Mouse (Mus musculus): ENCODE measurements at regions not wholly inside any gene's neighbourhood (a gene's known extent, or its start where the extent isn't known, plus 50 kb on each side); places are given as distances from the start of the nearest gene placed in this dataset.

DNA sequence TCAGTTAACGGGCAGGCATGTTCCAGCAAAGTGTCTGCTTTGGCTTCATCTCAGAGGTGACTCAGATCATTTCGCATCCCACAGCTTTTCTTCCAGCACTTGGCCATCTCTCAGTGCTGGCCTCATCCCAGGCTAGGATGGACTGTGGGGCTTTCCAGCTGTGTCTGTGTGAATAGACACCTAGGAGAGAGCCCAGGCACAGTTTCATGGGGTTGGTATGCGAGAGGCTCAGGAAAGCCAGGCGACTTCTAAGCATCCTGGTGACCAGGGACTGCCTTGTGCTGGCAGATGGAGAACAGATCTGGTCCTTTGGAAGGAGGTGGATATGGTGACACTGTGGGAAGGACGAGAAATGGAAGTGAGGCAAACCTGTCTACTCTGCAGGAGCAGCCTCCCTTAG is 182.9 kb downstream of the Cd83 start:
- no peak for DNase-seq (ENCODE audit: low spot score in 2 of 2)

DNA sequence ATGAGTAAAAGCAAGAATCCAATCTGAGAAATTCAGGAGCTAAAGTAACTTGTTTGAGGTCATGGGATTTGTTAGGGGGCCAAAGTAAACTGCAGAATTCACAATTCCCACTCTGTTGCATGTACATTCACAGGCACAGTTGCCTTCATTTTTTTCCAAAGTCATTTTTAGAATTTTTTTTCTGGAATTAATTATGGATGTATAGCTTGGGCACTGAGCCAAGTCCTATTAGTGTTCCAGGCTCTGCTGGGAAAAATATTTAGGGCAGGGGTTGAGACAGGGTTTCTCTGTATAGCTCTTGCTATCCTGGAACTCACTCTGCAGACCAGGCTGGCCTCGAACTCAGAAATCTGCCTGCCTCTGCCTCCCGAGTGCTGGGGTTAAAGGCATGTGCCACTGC is 188.3 kb downstream of the Cd83 start:
- DNase-seq (ENCODE audit: low spot score in 2 of 2), result no peak

DNA sequence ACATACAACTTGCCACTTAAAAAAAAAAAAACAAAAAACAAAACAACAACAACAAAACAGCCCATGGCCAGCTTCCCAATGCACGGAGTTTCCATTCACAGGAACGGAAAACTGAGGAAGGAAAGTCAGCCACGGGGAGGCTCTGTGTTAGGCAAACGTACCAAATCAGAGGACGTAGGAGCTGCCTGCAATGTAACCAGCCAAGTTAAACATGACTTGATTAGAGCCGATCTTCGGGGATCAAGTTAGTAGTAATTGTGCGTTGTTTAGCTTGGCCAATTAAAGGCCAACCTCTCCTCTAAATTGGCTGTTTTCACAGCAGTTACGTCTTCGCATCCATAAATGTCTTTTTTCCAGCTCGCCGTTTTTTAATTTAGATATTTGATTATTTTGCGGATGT is 190.7 kb downstream of the Cd83 start:
- no peak for DNase-seq (ENCODE audit: low spot score in 2 of 2)

DNA sequence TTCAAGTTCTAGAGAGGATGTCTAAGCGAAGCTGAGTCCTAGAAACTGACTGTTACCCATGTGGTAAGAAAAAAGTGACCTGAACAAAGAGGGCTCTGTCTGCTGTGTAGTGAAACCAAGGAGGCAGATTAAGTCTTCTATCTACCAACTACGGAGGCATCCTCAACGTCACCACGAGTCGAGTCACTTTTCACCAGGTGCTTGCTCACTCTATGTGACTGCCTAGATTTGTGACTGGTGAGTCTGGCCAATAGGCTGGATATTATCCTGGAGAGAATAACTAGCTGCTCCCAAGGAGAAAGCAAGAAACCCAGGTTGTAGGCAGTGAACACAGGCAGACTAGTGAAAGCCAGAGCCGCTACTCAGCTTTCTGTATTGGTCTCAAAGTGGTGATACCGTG is 191.2 kb downstream of the Cd83 start:
- DNase-seq (ENCODE audit: low spot score in 2 of 2), result no peak

DNA sequence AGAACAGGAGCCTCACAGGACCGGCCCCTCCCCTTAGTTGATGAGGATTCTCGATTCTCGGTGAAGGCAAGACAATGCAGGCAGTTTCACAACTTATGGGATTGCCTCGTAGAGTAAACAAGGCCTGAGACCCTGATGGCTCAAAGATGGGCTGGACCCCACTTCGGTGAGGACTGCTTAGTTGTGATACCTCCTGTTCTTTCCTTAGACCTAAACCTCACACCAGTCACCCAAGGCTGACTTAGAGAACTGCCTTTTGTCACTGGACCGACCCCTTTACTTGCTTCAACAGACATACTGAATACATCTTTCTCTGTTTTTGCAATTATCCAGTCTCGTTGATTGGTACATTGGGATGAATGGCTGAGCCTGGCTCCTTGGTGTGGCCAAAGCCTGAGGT is 192.1 kb downstream of the Cd83 start:
- DNase-seq (ENCODE audit: low spot score in 2 of 2), result no peak

DNA sequence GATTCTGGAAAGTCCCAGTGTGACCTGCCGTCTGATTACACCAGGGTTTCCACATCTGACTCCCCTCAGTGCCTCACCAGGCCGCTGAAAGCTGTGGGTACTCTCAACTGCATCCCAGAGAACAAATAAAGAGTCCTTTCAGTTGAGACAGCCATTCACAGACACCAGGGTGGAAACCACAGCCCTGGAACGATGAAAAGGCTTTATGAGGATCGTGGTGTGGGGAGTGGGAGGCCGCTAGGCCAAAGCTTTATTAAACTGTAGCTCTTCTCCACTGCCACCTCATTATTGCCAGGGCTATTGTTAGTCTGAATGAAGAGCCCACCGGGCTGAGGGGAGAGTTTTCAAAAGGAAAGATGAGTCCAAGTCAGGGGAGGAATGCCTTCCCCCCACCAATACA is 202.8 kb downstream of the Cd83 start:
- no peak for DNase-seq (ENCODE audit: low spot score in 2 of 2)

DNA sequence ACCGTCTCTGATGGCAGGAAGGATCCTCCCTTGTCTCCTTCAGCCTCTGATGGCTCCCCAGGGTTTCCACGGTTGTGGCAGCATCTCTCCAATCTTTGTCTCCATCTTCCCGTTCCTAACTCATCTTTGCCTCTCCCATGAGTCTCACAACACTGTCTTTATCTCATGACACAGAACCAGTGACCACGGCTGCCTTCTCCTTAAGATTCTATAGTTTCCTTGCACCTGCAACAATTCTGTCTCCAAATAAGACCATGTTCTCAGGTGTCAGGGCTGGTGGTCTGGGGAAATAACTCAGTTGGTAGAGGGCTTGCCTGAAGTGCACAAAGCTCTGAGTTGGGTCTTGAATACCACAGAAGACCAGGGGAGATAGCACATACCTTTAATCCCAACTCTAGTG is 203.8 kb downstream of the Cd83 start:
- DNase-seq (ENCODE audit: low spot score in 2 of 2), result no peak

DNA sequence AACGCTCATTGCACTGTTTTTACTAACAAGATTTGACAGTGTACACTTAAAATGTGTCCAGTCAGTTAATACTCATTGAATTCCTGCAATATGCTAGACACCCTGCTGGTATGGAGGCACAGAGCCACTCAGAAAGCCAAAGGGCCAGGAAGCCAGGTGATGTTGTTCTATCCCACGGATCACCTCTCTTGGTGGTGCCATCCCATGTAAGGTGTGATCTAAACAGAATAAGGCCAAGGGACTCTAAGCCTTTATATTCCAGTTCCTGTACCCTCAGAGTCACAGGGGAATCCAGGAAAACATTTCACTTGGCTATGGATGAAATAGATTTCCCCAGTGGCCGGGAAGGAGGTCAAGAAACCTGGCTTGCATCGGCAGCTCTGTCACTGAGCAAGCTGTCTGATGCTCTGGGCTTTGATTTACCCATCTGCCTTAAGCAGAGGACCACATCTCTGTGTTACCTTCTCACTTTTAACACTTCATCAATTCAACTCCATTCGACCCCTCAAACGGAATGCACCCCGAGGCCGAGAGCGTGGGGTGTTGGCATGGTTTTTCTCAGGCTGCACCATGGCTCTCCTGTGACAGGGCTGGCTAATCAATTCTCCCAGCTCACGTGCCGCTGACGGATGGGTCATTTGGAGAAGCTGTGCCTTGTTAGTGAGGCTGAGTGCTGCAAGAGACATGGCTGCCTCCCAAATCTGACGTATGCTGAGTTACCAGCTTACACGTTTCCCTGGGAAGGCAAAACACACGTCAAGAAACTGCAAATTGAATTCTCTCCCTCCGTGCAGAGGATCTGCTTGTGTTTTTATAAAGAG is 205.9 kb downstream of the Cd83 start:
- DNase-seq (ENCODE audit: low spot score in 2 of 2), result no peak

DNA sequence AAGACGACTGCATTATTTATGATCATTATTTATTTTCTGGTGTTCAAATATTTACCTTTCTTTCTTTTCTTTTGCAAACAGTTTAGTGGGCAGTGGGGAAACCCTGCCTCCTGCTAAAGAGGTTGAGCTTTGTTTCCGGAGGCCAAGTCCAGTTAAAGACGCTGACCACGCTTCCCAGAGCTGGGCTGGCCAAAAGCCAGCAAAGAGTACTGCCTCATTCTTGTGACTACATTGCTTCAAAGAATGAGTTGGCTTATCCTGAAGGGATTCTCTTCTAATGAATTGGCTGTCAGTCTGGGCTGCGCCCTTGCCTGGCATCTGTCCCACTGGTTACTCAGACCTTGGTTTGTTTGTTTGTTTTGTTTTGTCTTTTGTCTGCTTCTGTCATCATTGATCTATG is 207.2 kb downstream of the Cd83 start:
- no peak for DNase-seq (ENCODE audit: low spot score in 2 of 2)

DNA sequence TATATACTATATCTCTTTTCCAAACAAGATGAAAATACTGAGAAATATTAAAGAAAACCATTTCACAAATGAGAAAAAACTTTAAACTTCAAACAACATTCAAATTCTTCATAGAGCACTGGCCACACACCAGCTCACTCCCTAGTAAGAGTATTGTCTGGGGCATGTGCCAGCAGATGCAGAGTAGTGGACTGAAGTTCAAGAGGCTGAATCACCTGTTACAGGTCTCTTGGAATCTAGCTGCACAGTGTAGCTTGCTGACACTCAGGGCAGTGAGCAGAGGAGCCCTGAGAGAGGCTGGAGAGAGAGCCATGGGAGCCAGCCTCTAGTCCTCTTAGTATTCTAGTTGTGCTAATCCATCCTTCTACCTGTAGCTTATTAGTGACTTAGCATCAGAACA is 208.4 kb downstream of the Cd83 start:
- no peak for DNase-seq (ENCODE audit: low spot score in 2 of 2)

DNA sequence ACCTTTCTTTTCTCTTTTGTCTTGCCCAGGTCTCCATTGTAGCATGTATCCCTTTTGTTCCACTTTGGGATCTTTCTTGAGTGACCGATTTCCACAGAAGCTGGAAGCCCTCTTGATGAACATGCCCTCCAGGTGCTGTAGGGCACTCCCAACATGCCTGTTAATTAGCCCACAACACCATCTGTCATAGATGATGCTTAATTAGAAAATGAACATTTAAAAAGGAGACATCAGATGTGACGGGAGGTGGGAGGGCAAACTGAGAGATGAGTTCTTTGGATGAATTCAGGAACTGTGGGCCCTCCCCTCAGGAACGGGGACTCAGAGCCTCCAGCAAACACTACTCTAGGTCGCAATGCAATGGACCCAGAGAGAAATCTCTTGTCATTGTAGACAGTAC is 209.8 kb downstream of the Cd83 start:
- no peak for DNase-seq (ENCODE audit: low spot score in 2 of 2)

DNA sequence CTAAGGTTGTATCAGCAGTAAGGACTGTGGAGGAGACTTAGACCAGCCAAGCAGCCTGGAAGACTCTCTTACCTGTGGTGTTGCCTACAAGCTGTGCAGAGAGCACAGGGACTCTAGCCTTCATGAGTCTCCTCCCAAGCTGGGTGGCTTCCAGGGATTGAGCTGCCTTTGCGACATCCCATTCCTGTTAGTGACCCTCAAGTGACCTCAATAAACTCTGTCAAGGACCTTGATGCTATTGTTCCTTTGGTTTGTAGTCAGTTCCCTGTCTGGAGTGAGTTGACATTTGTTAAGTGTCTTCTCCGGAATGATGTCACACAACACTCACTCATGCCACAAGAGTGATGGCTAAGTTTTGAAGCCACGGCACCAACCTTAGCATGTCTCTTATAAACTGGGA is 211.0 kb downstream of the Cd83 start:
- DNase-seq (ENCODE audit: low spot score in 2 of 2), result no peak

DNA sequence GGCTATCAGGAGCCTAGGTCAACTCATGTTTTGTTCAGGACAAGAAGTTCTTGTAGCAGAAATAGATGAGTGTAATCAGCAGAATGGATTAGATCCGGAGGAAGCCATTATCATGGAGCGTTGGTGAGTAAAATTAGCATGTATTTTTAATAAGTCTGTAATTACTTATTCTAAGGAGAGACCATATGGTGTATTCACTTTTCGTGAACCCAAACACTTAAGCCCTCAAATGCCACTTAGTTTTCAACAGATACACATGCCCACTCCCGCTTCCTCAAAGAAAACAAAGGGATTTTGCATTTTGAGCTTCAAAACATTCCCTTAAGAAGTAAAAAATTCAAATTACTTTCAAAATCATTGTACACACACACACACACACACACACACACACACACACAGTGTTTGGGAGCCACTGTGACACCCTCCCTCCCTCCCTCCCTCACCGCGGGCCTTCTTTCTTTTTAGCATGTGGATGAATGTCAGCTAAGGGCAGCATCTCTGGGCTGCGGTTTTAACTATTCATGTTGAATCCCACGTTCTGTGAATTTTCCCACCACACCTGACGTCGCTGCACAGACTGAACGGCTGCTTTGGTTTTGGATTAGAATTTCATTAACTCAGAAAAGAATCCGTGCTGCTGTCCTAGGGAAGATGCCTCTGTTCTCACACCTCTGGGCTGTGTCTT is 217.4 kb downstream of the Cd83 start:
- DNase-seq (ENCODE audit: low spot score in 2 of 2), result no peak

DNA sequence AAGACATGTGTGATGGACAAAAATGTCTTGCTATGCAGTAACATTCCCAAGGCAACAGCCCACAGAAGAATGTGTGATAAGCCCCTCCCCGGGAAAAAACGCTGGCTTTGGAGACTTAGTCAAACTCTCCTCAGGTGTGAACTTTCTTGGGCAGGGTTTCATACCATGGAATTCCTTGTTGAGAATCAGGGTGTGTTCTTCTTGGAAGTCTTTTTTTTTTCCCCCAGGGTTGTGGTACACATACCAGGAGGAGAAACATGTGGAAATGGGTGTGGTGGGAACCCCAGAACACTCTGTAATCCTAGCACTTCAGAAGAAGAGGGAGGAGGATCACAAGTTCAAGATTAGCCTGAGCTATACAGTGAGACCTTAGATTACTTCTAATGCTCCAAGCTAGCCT is 228.3 kb downstream of the Cd83 start:
- DNase-seq (ENCODE audit: low spot score in 2 of 2), result no peak

DNA sequence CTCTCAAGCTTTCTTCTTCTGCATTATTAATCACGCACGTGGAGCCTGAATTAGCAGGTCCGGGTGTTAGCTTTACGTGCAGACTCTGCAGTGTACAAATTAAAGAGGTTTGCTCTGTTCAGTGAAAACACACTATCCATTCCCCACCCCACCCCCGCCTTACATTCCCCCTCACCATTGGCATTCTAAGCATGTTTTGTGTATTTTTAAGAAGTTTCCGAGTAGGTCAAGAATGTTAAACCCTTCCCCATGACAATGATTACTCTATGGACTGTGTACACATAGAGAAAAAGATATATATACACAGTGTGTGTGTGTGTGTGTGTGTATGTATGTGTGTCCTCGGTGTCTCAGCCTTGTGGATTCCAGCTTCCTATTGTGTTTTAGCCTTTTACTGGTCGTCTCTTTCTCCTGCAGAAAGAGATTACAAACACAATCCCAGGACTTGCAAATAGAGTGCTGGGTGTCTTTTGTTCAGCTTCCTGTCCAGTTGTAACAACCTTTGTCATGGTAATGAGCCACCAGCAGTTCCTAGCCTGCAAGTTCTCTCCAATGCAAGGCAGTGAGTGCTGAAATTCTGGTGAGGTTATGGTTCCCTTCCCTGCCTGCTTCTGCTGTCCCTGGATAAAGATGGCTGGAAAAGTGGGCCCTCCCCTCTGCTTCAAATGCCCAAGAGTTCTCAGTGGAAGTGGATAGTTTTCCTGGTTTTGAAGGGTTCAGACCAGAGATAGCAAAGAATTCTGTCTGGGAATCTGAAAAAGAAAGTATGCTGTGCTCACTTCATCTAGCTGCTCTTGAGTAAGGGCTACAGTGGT is 234.1 kb downstream of the Cd83 start:
- DNase-seq (ENCODE audit: low spot score in 2 of 2), result no peak

DNA sequence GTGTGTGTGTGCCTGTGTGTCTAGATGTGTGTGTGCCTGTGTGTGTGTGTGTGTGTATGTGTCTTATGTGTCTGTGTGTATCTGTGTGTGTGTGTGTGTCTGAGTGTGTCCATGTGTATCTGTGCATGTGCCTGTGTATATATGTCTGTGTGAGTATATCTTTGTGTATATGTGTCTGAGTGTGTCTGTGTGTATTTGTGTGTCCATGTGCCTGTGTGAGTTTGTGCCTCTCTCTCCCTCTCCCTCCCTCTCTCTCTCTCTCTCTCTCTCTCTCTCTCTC is 234.7 kb downstream of the Cd83 start:
- no peak for DNase-seq (ENCODE audit: low spot score in 2 of 2)

DNA sequence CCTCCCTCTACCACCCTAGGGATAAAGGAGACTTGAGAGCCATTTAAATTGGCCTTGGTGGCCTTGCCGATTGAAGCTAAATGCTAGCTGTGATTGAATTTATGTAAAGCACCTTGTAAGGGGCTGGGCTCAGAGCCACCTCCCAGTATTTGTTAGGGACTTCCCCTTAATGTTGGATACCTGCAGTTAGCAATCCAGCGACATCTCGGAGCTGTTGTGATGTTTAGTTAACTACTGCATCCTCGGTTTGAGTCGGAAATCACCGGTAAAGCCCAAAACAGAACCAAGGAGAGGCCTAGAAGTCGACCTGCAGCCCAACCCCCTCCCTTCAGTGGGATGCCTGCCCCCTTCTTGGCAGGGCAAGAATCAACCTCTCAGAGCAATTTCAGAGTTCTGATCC is 236.3 kb downstream of the Cd83 start:
- DNase-seq (ENCODE audit: low spot score in 2 of 2), result no peak

DNA sequence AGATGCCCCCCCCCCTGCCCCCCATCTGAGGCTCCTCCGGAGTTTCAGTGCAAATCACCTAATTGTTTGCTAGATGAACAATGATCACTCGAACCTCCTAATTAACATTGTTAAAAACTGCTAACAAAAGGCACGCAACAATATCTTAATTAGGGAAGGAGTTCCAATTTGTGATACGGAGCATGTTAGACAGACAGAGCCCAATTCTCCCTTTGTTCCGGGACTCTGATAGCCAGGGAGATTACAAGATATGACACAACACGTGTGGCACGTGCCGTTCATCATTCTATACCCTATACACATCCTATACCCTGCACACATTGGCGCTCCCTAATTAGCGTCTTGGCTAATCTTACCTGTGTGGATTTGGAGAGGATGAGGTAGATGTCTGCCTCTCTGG is 237.5 kb downstream of the Cd83 start:
- no peak for DNase-seq (ENCODE audit: low spot score in 2 of 2)

DNA sequence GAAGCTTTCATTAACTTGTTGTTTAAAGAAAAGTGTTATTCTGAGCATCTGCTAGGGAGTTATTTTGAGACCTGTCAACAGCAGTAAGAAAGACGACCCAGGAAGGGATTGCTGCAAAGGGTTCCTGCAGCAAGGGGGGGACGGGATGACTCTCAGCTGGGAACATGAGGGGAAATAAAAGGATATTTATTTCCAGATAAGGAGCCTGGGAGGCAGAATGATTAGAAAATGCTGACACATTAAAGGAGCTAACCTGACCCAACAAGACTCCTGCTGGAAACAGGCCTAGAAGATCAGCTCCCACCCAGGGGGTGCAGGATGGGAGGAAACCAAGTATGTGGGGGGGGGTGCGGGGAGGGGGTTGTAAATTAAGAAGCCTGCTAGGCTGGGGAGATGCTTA is 240.0 kb downstream of the Cd83 start:
- no peak for DNase-seq (ENCODE audit: low spot score in 2 of 2)

DNA sequence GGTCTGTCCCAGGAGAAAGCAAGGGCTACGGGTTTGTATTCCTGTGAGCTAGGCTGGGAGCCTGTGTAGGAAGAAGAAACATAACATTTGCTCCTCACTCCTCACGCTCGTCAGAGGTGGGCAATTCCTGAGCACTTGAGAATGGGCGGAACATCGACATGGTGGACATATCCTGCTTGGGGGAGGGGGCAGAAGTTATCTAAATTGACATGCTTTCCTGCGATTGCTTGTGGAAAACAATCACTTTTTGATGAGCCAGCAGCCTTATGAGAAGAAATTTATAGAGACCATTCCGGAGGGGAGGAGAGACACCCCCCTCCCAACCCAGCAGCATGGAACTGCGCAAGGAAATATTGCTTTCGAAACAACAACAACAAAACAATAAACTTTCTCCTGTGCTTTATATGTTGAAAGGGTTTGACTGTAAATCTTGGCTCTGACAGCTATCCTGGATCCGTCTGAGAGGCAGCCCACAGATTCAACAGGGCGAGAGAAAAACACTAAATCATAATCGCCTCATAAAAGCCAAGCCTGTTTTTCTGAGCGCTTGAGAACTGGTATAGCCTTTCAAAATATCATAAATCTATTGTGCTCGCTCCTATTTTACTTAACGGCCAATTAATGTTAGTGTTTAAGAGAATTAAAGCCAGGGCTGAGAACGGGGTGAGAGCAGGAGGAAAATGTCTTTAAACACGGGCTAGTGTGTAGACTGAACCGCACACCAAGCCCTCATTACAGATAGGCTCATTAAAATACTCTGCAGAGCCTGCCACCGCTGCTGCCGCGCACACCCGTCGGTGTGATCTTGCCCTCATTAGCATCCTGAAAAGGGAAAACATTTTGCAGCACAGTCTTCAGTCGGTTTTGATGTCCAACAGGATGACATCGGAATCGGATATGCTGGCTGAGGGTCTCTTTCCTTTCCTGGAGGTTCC is 242.0 kb downstream of the Cd83 start:
- DNase-seq (ENCODE audit: low spot score in 2 of 2), result no peak

DNA sequence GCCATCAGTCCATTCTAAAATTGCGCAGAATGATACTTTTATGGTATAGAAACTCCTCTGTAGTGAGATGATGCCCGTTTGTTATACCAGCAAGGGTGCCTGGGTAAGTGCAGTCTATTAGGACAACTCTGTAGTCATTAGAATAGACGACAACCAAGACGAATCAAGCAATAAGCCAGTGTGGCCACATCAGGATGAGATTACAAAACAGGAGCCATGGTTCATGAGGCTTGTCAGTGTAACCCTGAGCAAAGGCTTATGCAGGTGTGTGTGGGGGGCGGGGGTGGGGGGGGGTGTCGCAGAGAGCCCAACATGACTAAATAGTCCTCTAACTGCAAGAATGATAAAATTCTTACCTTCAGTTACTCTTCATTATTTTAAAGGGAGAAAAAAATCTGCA is 243.5 kb downstream of the Cd83 start:
- no peak for DNase-seq (ENCODE audit: low spot score in 2 of 2)

DNA sequence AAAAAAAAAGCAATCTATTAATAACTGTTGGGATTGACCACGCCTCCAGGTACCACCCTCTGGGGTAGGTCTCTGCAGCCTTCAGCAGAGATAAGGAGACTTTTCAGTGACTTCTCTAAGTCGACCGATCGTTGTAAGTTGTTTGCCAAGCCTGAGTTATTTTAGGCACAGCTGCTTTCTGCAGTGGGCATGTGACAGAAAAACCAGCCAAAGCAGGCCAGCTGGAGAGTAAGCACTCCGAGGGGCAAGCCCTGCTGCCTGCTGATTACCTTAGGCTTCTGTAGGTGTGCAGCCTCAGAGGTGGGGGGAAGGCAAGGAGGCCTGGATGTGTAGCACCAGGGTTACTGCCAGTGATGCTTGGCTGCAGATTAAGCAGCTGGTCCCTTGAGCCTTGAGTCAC is 246.0 kb downstream of the Cd83 start:
- no peak for DNase-seq (ENCODE audit: low spot score in 2 of 2)
